Comparison of ENCODE assay signal across 8 mouse cellular contexts in genomic region chr8:69902163-69903062, GRCm38 (mm10). TPM values are rescaled to one million over a fixed set of nuclear protein-coding genes. Genes with fewer than 3 reads are reported as not detected.
DNase-seq lines count a peak whose midpoint lies in the region; ATAC-seq and TF ChIP-seq lines count a peak whose summit lies in the region.

TSS of gene Tssk6 (plus strand) at chr8:69902184.
TSS of gene Ndufa13 (minus strand) at chr8:69902558.
TSS of gene Yjefn3 (minus strand) at chr8:69902712.

- 0 out of 2 replicates have a peak, but pooled peaks have one; percentile 39 for TF ChIP-seq POLR2A in bone marrow, adult 2 months (IDR thresholded peaks at IDR 0.05; ENCODE audit: borderline replicate concordance, control insufficient read depth, low read depth, low read length)
- peak; percentile 50 for TF ChIP-seq POLR2A in testis, adult 2 months (IDR thresholded peaks at IDR 0.05; ENCODE audit: control insufficient read depth, low read depth, low read length)

- 3% methylated on average over 89 of the region's 89 CpGs for whole genome bisulfite sequencing in bone marrow, adult 2 months
- 6% methylated on average over 89 of the region's 89 CpGs for WGBS in forebrain, embryonic 10.5 days
- 3% methylated on average over 89 of the region's 89 CpGs for WGBS in hindbrain, embryonic 14.5 days
- 4% methylated on average over 89 of the region's 89 CpGs for WGBS in midbrain, embryonic 11.5 days

- intact Hi-C loops in left cerebral cortex, postnatal 36 days (cut with DNase I) = loop anchor here (5.0 kb wide), 1 partner anchor 275 kb away; the partner anchor contains the start of gene Zfp868

- H3K4me1 ChIP-seq in bone marrow, adult 2 months (ENCODE audit: control insufficient read depth, insufficient read depth, low read length) = no peaks in the 10 kb centered on the region; the same call in 1 of the 2 replicates
- H3K4me1 ChIP-seq in forebrain, embryonic 10.5 days = peaks cover 65% of the 10 kb centered on the region
- peaks cover 25% of the 10 kb centered on the region for H3K4me1 ChIP-seq in hindbrain, embryonic 14.5 days (replicated peaks; ENCODE audit: control insufficient read depth, insufficient read depth, low read length)
- H3K4me1 ChIP-seq in midbrain, embryonic 11.5 days (ENCODE audit: control insufficient read depth, insufficient read depth, low read length) = peaks cover 19% of the 10 kb centered on the region
- H3K4me1 ChIP-seq in testis, adult 2 months (ENCODE audit: control insufficient read depth, insufficient read depth, low read length) = peaks cover 24% of the 10 kb centered on the region

- H3K4me3 ChIP-seq in bone marrow, adult 2 months (replicated peaks; ENCODE audit: control insufficient read depth, low read depth, low read length) = peak within 1 kb of the TSS; percentile 88
- peak within 1 kb of the TSS; percentile 81 for H3K4me3 ChIP-seq in forebrain, embryonic 10.5 days
- peak within 1 kb of the TSS; percentile 80 for H3K4me3 ChIP-seq in hindbrain, embryonic 14.5 days (replicated peaks; ENCODE audit: low read length)
- H3K4me3 ChIP-seq in midbrain, embryonic 11.5 days (ENCODE audit: low read depth, low read length) = peak within 1 kb of the TSS; percentile 77
- H3K4me3 ChIP-seq in testis, adult 2 months (ENCODE audit: control insufficient read depth, low read depth, low read length) = peak within 1 kb of the TSS; percentile 99

- no peaks in the 10 kb centered on the region for H3K9me3 ChIP-seq in forebrain, embryonic 10.5 days
- no peaks in the 10 kb centered on the region for H3K9me3 ChIP-seq in hindbrain, embryonic 14.5 days (ENCODE audit: control insufficient read depth, low read length)
- H3K9me3 ChIP-seq in midbrain, embryonic 11.5 days (ENCODE audit: control insufficient read depth, low read length) = no peaks in the 10 kb centered on the region

- peak within 1 kb of the TSS; percentile 94 for H3K27ac ChIP-seq in bone marrow, adult 2 months (ENCODE audit: control insufficient read depth, insufficient read depth, low read depth, low read length, poor library complexity)
- H3K27ac ChIP-seq in forebrain, embryonic 10.5 days = peak within 1 kb of the TSS; percentile 97
- peak within 1 kb of the TSS; percentile 93 for H3K27ac ChIP-seq in hindbrain, embryonic 14.5 days
- peak within 1 kb of the TSS; percentile 76 for H3K27ac ChIP-seq in midbrain, embryonic 11.5 days (ENCODE audit: low read depth, low read length)
- H3K27ac ChIP-seq in testis, adult 2 months (ENCODE audit: control insufficient read depth, insufficient read depth, low read depth, low read length) = peak within 1 kb of the TSS; percentile 97

- TF ChIP-seq CTCF in bone marrow, adult 2 months (IDR thresholded peaks at IDR 0.05; ENCODE audit: control insufficient read depth, insufficient read depth, low read length) = no peak
- no peak for TF ChIP-seq CTCF in testis, adult 2 months (IDR thresholded peaks at IDR 0.05; ENCODE audit: control insufficient read depth, insufficient read depth, insufficient replicate concordance, low read depth, low read length)

- DNase-seq in kidney, adult 18-20 months = peak; percentile 59
- no peak for DNase-seq in kidney, adult 11 months
- DNase-seq in forebrain, embryonic 10.5 days (ENCODE audit: extremely low spot score, low spot score) = no peak
- DNase-seq in hindbrain, embryonic 14.5 days (ENCODE audit: low spot score) = no peak
- no peak for DNase-seq in left cerebral cortex, postnatal 36 days (ENCODE audit: low spot score in 2 of 2)
- DNase-seq in midbrain, embryonic 11.5 days (ENCODE audit: low spot score, missing footprints) = no peak

- peak within 1 kb of the TSS; percentile 77 for H3K9ac ChIP-seq in hindbrain, embryonic 14.5 days
- H3K9ac ChIP-seq in midbrain, embryonic 11.5 days (ENCODE audit: low read length) = peak within 1 kb of the TSS; percentile 85

- H3K36me3 ChIP-seq in forebrain, embryonic 10.5 days (replicated peaks) = peaks cover 31% of the 10 kb centered on the region
- peaks cover 4% of the 10 kb centered on the region; the same call in 1 of the 2 replicates for H3K36me3 ChIP-seq in hindbrain, embryonic 14.5 days (replicated peaks; ENCODE audit: control insufficient read depth, insufficient read depth)
- no peaks in the 10 kb centered on the region for H3K36me3 ChIP-seq in midbrain, embryonic 11.5 days (ENCODE audit: control insufficient read depth, insufficient read depth, low read length)
- no peaks in the 10 kb centered on the region for H3K36me3 ChIP-seq in testis, adult 2 months (ENCODE audit: control insufficient read depth, insufficient read depth, low read length)

- H3K4me2 ChIP-seq in hindbrain, embryonic 14.5 days (replicated peaks) = peak within 1 kb of the TSS; percentile 99
- peak within 1 kb of the TSS; percentile 57 for H3K4me2 ChIP-seq in midbrain, embryonic 11.5 days

- no peaks in the 10 kb centered on the region for H3K27me3 ChIP-seq in forebrain, embryonic 10.5 days (ENCODE audit: poor library complexity, severe bottlenecking)
- no peaks in the 10 kb centered on the region for H3K27me3 ChIP-seq in hindbrain, embryonic 14.5 days (ENCODE audit: control insufficient read depth, insufficient read depth, low read length)
- no peaks in the 10 kb centered on the region for H3K27me3 ChIP-seq in midbrain, embryonic 11.5 days (ENCODE audit: control insufficient read depth, insufficient read depth, low read length)
- H3K27me3 ChIP-seq in testis, adult 2 months (ENCODE audit: control insufficient read depth, insufficient read depth, low read length) = no peaks in the 10 kb centered on the region

- peak; percentile 46 for ATAC-seq in hindbrain, embryonic 14.5 days (ENCODE audit: low FRiP score)
- ATAC-seq in midbrain, embryonic 11.5 days (ENCODE audit: low FRiP score) = peak; percentile 58

RNA-seq across cellular contexts. Expression of gene Tssk6, which starts in this region (rescaled TPM):
- polyA plus RNA-seq in bone marrow, adult 2 months (2011; ENCODE audit: insufficient read depth, insufficient read length, low replicate concordance, missing spikeins) = not detected in 2 replicates
- polyA plus RNA-seq in forebrain, embryonic 10.5 days (2016; fragmentation: Nextera tagmentation; extraction: Ambion mirVana) = 5.1 and 5.3 TPM in 2 replicates
- polyA plus RNA-seq in hindbrain, embryonic 14.5 days (2014; fragmentation: Nextera tagmentation; extraction: Ambion mirVana) = 4.6 and 4.7 TPM in 2 replicates
- total RNA-seq in left cerebral cortex, postnatal 36 days (2021) = under 1 TPM in 1 of 2 experiments, not detected in 1; 0.32 TPM
- 3.4 and 4.0 TPM in 2 replicates for polyA plus RNA-seq in midbrain, embryonic 11.5 days (2014; fragmentation: Nextera tagmentation; extraction: Ambion mirVana)
- 844 and 936 TPM in 2 replicates for polyA plus RNA-seq in testis, adult 2 months (2012; rRNA removed)

RNA-seq across cellular contexts. Expression of gene Ndufa13, which starts in this region (rescaled TPM):
- 41.2 and 61.7 TPM in 2 replicates for polyA plus RNA-seq in bone marrow, adult 2 months (2011; ENCODE audit: insufficient read depth, insufficient read length, low replicate concordance, missing spikeins)
- polyA plus RNA-seq in forebrain, embryonic 10.5 days (2016; fragmentation: Nextera tagmentation; extraction: Ambion mirVana) = 165 and 170 TPM in 2 replicates
- 201 and 213 TPM in 2 replicates for polyA plus RNA-seq in hindbrain, embryonic 14.5 days (2014; fragmentation: Nextera tagmentation; extraction: Ambion mirVana)
- total RNA-seq in left cerebral cortex, postnatal 36 days (2021) = 100 to 1,000 TPM; 144 to 161 TPM
- 167 and 172 TPM in 2 replicates for polyA plus RNA-seq in midbrain, embryonic 11.5 days (2014; fragmentation: Nextera tagmentation; extraction: Ambion mirVana)
- polyA plus RNA-seq in testis, adult 2 months (2012; rRNA removed) = 122 and 131 TPM in 2 replicates

RNA-seq across cellular contexts. Expression of gene Yjefn3, which starts in this region (rescaled TPM):
- polyA plus RNA-seq in bone marrow, adult 2 months (2011; ENCODE audit: insufficient read depth, insufficient read length, low replicate concordance, missing spikeins) = not detected in 2 replicates
- polyA plus RNA-seq in forebrain, embryonic 10.5 days (2016; fragmentation: Nextera tagmentation; extraction: Ambion mirVana) = 3.8 and 5.1 TPM in 2 replicates
- polyA plus RNA-seq in hindbrain, embryonic 14.5 days (2014; fragmentation: Nextera tagmentation; extraction: Ambion mirVana) = 11.0 and 12.3 TPM in 2 replicates
- total RNA-seq in left cerebral cortex, postnatal 36 days (2021) = 10 to 100 TPM; 23.7 to 31.3 TPM
- 3.2 and 3.6 TPM in 2 replicates for polyA plus RNA-seq in midbrain, embryonic 11.5 days (2014; fragmentation: Nextera tagmentation; extraction: Ambion mirVana)
- polyA plus RNA-seq in testis, adult 2 months (2012; rRNA removed) = 0.95 TPM in 2 replicates

Comparison
In these comparisons a context has a peak if more than half of its experiments do, and no peak if none do; other contexts are left out.
1. RNA of gene Tssk6 (polyA plus RNA-seq): 844 to 936 TPM in testis, adult 2 months; 5.1 to 5.3 TPM in forebrain, embryonic 10.5 days, 4.6 to 4.7 TPM in hindbrain, embryonic 14.5 days, 3.4 to 4.0 TPM in midbrain, embryonic 11.5 days and not detected in bone marrow, adult 2 months; every median in the first group is over 100 times any median in the second.
2. Peak in every context shown above with its lines, with median percentiles within 50 percentile points of each other: H3K27ac ChIP-seq and H3K4me3 ChIP-seq.